Mouse (Mus musculus) adrenal gland, postnatal 4 days (tissue): ENCODE results near the gene Slc17a7. TPM values are rescaled to one million over a fixed set of nuclear protein-coding genes. Genes with fewer than 3 reads are reported as not detected.

Experiments used
- DNase-seq, 2 experiments: peaks; one replicate each; pipeline ENCODE4 v3.0.0; 2021 to 2022; ENCODE audit warnings: low spot score in 2 of 2, mixed read lengths in 2 of 2
- microRNA-seq: library from miRNA; unstranded; fragments of <30 nt; microRNA quantifications from one replicate; pipeline ENCODE4 v1.2.0, GENCODE M21; 2021
- total RNA-seq, 2 experiments: library from RNA; stranded (reverse); gene quantifications; 2 replicates each; pipeline ENCODE4 v1.2.3; 2021

Gene Slc17a7
- total RNA-seq, 2 experiments from 2014 or later = 0.31 to 1.9 TPM

DNA sequence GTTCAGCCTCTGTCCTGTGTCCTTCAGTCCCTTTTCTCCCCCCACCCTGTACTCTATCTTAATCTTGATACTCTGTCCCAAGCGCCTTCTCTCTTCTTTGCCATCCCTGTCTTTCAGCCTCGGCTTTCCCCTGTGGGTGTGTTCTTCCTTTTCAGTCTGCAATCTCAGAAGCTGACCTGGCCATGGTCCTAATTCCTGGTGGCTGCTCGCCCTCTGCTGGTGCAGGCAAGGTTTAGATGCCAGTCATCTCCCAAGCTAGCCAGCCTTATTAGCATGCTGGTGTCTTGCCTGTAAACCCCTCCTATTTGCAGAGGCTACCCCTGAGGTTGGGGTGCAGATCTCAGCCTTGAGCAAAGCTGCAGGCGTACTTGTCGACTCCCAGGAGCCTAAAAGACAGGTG lies 34.7 kb downstream of the Slc17a7 start:
- DNase-seq = peak in 1 of 2 experiments; percentile 62

DNA sequence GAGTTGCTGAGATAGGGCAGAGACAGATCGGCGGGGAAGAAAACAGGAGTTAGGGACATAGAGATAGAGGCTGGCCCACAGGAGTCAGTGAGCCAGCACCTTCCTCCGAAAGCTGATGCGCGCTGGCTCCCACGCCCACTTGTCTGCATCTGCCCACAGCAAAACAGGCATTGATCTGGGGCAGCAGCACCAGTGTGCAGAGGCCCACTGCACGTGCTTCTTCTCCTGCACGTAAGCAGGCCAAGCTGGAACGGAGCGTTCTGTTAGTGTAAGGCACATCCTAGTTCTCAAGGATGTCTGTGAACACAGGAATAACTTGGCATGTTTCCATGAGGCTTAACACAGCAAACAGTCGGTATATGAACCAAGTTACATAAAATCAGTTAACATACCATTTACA lies 35.2 kb downstream of the Slc17a7 start:
- DNase-seq = no peak

DNA sequence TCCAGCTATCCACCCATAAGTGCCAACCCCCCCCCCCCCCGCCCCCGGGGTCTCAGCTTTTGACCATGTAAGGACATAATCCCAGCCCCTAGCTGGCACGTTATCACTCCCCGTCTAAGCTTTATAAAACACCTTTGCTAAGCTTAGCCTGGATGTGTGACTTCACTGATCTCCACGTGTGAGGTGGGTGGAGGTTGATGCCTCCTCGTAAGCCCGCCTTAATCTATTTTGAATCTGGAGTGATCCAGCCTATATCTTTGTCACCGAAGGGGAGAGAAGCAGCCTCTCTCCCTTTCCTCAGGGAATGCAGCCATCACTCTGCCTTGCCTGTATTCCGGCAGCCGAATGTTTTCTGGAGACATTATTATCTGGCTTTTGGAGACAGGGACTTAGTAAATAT lies 38.9 kb downstream of the Slc17a7 start:
- no peak for DNase-seq

DNA sequence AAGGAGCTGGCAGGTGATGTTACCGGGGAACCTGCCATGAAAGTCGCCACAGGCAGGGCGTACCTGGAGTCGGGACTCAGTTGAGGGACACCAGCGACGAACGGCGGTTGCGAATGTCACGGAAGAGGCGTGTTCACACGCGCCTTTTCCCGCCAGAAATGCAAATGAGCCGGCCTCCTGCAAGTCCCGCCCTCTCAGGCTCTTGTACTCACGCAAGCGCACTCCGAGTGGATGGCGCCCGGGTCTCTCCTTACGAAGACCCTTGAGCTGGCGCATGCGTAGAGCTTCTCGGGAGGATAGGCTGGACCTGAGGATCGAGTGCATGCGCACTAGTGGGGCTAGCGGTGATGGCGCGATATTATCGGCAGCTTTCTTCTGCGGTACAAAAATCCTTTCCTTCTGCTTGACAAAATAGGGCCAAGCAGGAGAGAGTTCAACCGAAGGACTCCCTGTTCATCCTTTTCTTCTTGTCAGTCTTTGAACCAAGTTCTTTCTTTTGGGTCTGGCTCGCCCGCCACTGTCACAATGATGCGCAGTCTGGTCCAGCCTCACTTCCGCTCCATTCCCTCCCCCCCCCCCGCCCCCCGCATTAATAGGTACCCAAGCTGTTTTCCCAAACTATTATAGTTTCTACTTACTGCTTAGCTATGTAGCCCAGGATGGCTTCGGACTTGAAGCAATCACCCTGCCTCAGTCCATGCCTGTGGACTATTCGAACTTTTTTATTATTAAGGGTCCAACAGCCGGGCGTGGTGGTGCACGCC lies 40.8 kb downstream of the Slc17a7 start, which contains the start of gene Ccdc155:
Gene Ccdc155, minus strand, starts transcription at position 513 of the 764 bp plus-strand sequence.
- peak; percentile 44 to 74 for DNase-seq

DNA sequence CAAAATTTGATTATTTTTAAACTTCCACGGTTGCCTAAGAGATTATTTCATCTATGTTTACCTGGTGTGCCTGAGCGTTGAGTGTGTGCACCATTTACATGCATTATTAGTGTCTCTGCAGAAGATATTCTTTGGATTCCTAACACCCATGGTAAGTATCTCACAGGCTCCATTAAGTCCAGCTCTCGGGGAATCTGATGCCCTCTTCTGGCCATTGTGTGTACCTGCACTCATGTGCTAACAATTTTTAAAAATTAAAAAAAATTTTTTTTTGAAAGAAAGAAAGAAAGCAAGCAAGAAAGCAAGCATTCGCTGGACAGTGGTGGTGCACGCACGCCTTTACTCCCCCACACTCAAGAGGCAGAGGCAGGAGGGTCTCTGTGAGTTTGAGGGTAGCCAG lies 44.5 kb downstream of the Slc17a7 start:
- no peak for DNase-seq

DNA sequence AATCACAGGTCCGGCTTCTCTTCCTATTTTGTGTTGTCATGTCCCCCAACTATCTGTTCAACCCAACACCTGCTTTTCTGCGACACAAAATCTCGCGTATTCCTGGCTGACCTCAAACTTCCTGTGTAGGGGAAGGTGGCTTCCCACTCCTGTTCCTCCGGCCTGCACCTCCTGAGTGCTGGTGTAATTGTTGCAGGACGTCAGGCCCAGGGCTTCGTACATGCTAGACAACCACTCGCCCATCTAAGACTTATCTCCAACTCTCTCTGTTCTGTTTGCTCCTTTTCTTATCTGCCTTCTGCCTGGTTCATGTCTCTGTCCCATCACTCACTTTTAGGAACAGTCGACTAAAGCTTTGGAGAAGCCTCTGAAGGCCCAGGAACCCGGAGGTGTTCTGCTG lies 47.3 kb downstream of the Slc17a7 start:
- DNase-seq = no peak

DNA sequence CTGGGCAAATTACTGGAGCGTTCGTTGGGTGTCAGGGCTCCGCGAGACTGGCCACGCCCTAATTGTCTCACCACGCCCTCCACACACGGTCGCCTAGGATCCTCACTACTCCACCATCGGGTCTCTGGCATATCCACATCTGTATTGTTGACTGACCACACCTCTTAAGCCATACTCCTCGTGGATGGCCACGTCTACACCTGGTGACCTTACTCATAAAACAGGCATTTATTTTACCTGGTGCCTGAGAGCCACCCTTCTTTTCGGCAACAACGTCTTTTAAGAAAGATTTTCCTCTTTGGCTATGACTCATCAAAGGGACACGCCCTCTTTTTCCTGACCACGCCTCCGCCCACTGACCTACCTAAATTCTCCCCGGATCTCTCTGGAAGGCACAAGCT lies 48.1 kb downstream of the Slc17a7 start, which contains the start of gene Dkkl1:
Gene Dkkl1, minus strand, starts transcription at position 297 of the 401 bp plus-strand sequence.
- DNase-seq = no peak

DNA sequence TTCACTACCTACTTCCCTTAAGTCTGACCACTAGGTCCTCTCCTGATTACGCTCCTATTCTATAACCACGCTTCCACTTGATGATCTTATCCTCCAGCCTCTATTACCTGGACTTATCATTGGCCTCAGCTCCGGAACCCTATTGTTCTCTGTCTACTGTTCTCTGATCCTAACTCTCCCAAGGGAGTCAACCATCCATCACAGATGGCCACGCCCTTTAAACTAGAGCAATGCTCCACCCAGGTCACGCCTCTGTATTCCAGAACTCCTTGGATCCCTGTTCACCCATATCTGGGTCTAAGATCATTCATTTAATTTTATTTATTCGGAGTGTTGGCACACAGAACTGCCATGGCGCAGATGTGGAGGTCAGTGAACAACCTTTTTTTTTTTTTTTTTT lies 48.6 kb downstream of the Slc17a7 start:
- DNase-seq = no peak

DNA sequence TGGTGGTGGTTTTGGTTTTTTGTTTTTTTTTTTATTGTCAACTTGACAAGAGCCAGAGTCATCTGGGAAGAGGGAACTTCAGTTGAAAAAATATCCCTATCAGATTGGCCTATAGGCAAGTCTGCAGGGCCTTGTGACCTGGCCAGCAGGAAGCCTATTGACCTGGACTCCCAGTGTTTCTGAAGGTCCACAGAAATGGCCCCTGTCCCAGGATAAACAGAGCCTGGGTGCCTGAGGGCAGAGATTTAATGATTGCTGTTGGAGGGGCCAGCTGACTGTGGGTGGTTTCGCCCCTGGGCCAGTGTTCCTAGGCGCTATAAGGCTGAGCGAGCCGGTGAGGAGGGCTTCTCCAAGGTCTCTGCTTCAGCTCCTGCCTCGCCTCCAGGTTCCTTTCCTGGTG lies 50.0 kb downstream of the Slc17a7 start:
- DNase-seq = no peak

DNA sequence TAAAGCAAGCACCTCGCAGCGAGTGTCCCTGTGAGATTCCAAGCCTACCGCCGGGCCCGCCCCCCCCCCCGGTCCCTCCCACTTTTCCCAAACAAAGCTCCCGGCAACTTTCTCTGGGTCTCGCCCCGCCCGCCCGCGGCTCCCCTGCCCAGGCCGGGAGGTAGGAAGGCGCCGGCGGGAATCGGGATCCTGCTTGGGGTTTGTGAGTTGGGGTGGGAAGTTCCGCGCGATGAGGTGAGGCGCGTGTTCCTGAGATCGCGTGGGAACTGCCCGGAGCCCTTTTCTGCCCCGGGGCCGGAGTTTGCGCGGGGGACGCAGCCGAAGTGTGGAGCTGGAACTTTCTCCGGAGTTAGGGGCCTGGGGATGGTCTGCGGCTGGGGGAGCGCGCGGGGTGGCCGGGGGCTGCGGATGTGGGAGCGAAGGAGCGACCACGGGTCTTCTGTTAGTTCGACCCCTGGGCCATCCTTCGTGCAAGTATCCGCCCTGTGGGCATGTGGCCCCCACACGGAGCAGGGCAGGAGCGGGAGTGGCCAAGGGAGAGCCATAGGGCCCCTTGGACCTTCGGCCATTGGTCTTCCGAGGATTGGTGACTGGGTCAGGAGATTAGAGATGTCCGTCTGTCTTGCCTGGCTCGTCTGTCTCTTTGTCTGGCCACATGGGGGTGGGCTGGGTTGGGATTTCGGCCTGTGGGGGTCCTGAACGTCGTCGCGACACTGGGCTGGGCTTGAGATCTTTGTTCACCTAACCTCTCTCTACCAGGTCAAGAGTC lies 52.1 kb downstream of the Slc17a7 start, which contains the start of gene Tead2:
Gene Tead2, plus strand, starts transcription at position 81 of the 769 bp plus-strand sequence.
- DNase-seq = no peak

DNA sequence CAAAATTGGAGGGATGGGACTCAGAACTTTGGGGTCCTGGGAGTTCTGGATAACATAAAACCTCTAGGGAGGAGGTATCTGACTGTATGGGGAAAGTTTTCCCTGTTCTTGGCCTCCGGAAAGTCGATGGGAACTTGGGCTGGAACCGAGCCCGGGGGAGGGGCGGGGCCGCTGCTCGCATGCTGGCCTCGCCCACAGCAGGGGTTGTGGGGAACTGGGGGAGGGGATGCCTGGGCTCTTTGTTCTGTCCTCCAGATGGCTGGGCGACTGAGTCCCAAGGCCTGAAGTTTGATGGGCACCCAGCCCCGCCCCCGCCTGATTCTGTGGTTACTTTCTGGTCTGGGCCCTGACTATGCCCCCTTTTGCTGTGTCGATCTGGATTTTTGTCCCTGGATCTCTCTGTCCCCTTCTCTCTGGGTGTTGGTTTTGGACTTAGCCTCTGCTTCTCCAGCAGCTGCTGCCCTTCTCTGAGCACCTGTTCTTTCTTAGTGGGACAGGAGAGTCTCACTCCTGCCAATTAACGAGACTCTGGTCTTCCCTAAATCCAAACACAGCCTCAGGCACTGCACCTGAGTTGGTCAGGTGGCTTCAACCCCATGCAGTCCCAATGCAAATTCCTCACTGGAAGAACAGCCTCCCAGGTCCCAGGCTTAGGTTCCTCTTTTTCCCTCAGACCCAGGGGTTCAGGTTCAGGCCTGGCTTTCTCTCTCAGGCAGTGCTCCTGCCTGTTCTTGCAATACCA lies 52.9 kb downstream of the Slc17a7 start:
- peak in 1 of 2 experiments; percentile 32 for DNase-seq

DNA sequence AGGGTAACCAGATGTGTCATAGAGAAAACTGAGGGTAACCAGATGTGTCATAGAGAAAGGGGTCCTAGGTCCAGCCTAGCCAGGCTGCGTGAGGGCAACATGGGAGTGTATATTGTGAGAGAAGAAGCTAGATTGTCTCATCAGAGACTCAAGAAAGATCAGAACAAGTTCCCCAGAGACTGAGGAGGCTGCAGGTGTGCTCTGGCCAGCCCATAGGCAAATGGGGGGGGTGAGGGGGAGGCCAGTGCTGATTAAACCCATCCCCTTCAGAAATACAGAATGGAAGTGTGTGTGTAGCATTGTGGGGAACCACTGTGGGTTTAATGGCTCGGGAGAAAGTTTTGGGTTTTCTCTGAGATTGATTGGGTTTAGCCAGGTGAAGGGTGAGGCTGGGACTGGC lies 57.9 kb downstream of the Slc17a7 start:
- DNase-seq = no peak

DNA sequence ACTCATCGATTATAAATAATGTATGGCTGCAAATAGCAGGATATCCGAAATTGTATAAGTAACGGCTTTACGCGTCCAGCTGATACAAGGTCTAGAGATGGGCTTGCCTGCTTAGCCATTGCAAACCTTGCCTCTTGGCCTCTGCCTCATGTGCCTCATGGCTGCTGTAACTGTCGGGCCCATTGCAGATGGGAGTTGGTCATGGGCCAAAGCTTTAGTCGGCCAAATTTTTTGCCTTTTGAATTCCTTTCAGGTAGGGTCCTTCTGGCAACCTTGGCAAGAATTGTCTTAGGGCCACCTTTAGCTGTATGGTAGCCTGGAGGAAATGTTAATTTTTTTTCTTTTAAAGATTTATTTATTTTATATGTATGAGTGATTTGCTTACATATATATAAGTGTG lies 61.1 kb downstream of the Slc17a7 start:
- no peak for DNase-seq

Small RNA genes within 50 kb of the gene (microRNA-seq; reads per million reads assigned to microRNA genes)
- gene Mir150 = 267 reads per million, percentile 59 among the genes with 10 or more reads in this experiment
- 22.6 reads per million, percentile 31 among the genes with 10 or more reads in this experiment for gene Mir5121
- not detected for gene Mir7055

Other genes with a start within 250 kb of the Slc17a7 start
- 100 to 1,000 TPM in 1 of 2 experiments, 10 to 100 TPM in 1; 99.9 to 107 TPM for gene Ap2a1, start 234.5 kb upstream of the Slc17a7 start, total RNA-seq
- gene Tsks, start 220.7 kb upstream of the Slc17a7 start, total RNA-seq = under 1 TPM in 1 of 2 experiments, not detected in 1; 0.39 TPM
- 10 to 100 TPM; 28.0 to 31.1 TPM for gene Cpt1c, start 189.1 kb upstream of the Slc17a7 start, total RNA-seq
- 100 to 1,000 TPM; 380 to 390 TPM for gene Prmt1, start 177.4 kb upstream of the Slc17a7 start, total RNA-seq
- gene Irf3, start 166.3 kb upstream of the Slc17a7 start, total RNA-seq = 100 to 1,000 TPM; 106 to 111 TPM
- gene Bcl2l12, start 165.2 kb upstream of the Slc17a7 start, total RNA-seq = 10 to 100 TPM; 23.8 to 28.5 TPM
- gene Scaf1, start 147.6 kb upstream of the Slc17a7 start, total RNA-seq = 100 to 1,000 TPM; 114 TPM
- gene Rras, start 146.0 kb upstream of the Slc17a7 start, total RNA-seq = 10 to 100 TPM; 58.9 to 59.7 TPM
- gene Prr12, start 111.1 kb upstream of the Slc17a7 start, total RNA-seq = 10 to 100 TPM; 76.4 to 85.1 TPM
- 10 to 100 TPM; 61.1 to 71.2 TPM for gene Nosip, start 101.5 kb upstream of the Slc17a7 start, total RNA-seq
- 10 to 100 TPM; 17.9 to 18.6 TPM for gene Prrg2, start 101.3 kb upstream of the Slc17a7 start, total RNA-seq
- 10 to 100 TPM; 77.0 to 81.8 TPM for gene Rcn3, start 71.7 kb upstream of the Slc17a7 start, total RNA-seq
- gene Fcgrt, start 60.1 kb upstream of the Slc17a7 start, total RNA-seq = 100 to 1,000 TPM in 1 of 2 experiments, 10 to 100 TPM in 1; 98.0 to 104 TPM
- 1,000 to 10,000 TPM; 1,454 to 1,477 TPM for gene Rps11, start 39.5 kb upstream of the Slc17a7 start, total RNA-seq
- 1,000 to 10,000 TPM; 2,237 to 2,371 TPM for gene Rpl13a, start 35.2 kb upstream of the Slc17a7 start, total RNA-seq
- not detected for gene Gm45713, start 27.7 kb upstream of the Slc17a7 start, total RNA-seq
- 10 to 100 TPM; 18.8 to 23.1 TPM for gene Flt3l, start 27.5 kb upstream of the Slc17a7 start, total RNA-seq
- 10 to 100 TPM; 60.7 to 65.2 TPM for gene Pih1d1, start 9.6 kb upstream of the Slc17a7 start, total RNA-seq
- 10 to 100 TPM; 76.4 to 90.1 TPM for gene Aldh16a1, start 9.4 kb upstream of the Slc17a7 start, total RNA-seq
- gene Gfy, start 15.6 kb downstream of the Slc17a7 start, total RNA-seq = not detected
- gene Pth2, start 17.0 kb downstream of the Slc17a7 start, total RNA-seq = not detected
- under 1 TPM; 0.31 to 0.84 TPM for gene Ccdc155, start 40.9 kb downstream of the Slc17a7 start, total RNA-seq
- under 1 TPM in 1 of 2 experiments, not detected in 1; 0.78 TPM for gene Dkkl1, start 48.2 kb downstream of the Slc17a7 start, total RNA-seq
- gene Tead2, start 51.8 kb downstream of the Slc17a7 start, total RNA-seq = 10 to 100 TPM; 45.1 to 67.8 TPM
- gene Cd37, start 75.2 kb downstream of the Slc17a7 start, total RNA-seq = 1 to 10 TPM; 4.1 to 6.2 TPM
- under 1 TPM in 1 of 2 experiments, not detected in 1; 0.28 TPM for gene Slc6a16, start 77.1 kb downstream of the Slc17a7 start, total RNA-seq
- not detected for gene Slc6a21, start 113.6 kb downstream of the Slc17a7 start, total RNA-seq
- gene Trpm4, start 169.8 kb downstream of the Slc17a7 start, total RNA-seq = 10 to 100 TPM; 17.0 to 18.1 TPM
- 10 to 100 TPM in 1 of 2 experiments, 1 to 10 TPM in 1; 6.7 to 13.0 TPM for gene Hrc, start 171.3 kb downstream of the Slc17a7 start, total RNA-seq
- gene Ppfia3, start 203.1 kb downstream of the Slc17a7 start, total RNA-seq = 1 to 10 TPM; 4.7 to 6.9 TPM
- gene Lin7b, start 206.6 kb downstream of the Slc17a7 start, total RNA-seq = 1 to 10 TPM; 4.8 to 4.9 TPM
- 100 to 1,000 TPM; 499 to 509 TPM for gene Snrnp70, start 231.8 kb downstream of the Slc17a7 start, total RNA-seq
- gene Kcna7, start 241.7 kb downstream of the Slc17a7 start, total RNA-seq = under 1 TPM; 0.14 to 0.28 TPM
- gene Ntf5, start 249.7 kb downstream of the Slc17a7 start, total RNA-seq = under 1 TPM; 0.20 to 0.67 TPM